Mouse (Mus musculus) intestine, postnatal 0 days (tissue): ENCODE measurements around the gene Phlpp1. TPM values are rescaled to one million over a fixed set of nuclear protein-coding genes. Genes with fewer than 3 reads are reported as not detected.
A peak's percentile ranks its signal among the peaks of the same experiment; 100 is the strongest.

Experiments
- ATAC-seq: fragments of 200-750 bp; cut with Nextera tagmentation; 2 replicates; pipeline ENCODE4 v1.8.0; 2017; ENCODE audit warnings: mild to moderate bottlenecking, moderate TSS enrichment, moderate library complexity
- H3K27ac ChIP-seq: fragments of 300-500 bp; sonication (generic); 2 replicates; pipeline ENCODE4 v1.5.1; 2014; ENCODE audit warnings: mild to moderate bottlenecking, low read depth, low read length, moderate library complexity
- H3K27me3 ChIP-seq: fragments of 300-500 bp; sonication (generic); replicated peaks from 2 replicates; pipeline ENCODE4 v1.6.1; 2014; ENCODE audit warnings: low read length, mixed read lengths; ENCODE audit not compliant: control insufficient read depth, insufficient read depth
- H3K36me3 ChIP-seq: fragments of 300-500 bp; sonication (generic); 2 replicates; pipeline ENCODE4 v1.6.1; 2014; ENCODE audit warnings: mild to moderate bottlenecking, moderate library complexity; ENCODE audit not compliant: control insufficient read depth, insufficient read depth
- H3K4me1 ChIP-seq: fragments of 300-500 bp; sonication (generic); replicated peaks from 2 replicates; pipeline ENCODE4 v1.6.1; 2014; ENCODE audit warnings: antibody characterized with exemption, low read length, mixed read lengths; ENCODE audit not compliant: control insufficient read depth, insufficient read depth
- H3K4me2 ChIP-seq: fragments of 300-500 bp; sonication (generic); replicated peaks from 2 replicates; pipeline ENCODE4 v1.6.1; 2014; ENCODE audit warnings: low read depth, mild to moderate bottlenecking, moderate library complexity
- H3K4me3 ChIP-seq: fragments of 300-500 bp; sonication (generic); 2 replicates; pipeline ENCODE4 v1.5.1; 2014; ENCODE audit warnings: low read depth, low read length
- H3K9ac ChIP-seq: fragments of 300-500 bp; sonication (generic); 2 replicates; pipeline ENCODE4 v1.6.1; 2014; ENCODE audit warnings: mild to moderate bottlenecking, low read depth, low read length
- H3K9me3 ChIP-seq: fragments of 300-500 bp; sonication (generic); 2 replicates; pipeline ENCODE4 v1.6.1; 2016; ENCODE audit warnings: mixed run types; ENCODE audit not compliant: control insufficient read depth
- CTCF ChIP-seq: sonication (generic); IDR thresholded peaks from 2 replicates; pipeline ENCODE4 v1.5.1; 2016; ENCODE audit warnings: low read depth, mild to moderate bottlenecking, control low read depth, antibody characterized with exemption, moderate library complexity
- WGBS: fragments of 180-500 bp; shearing (Covaris S2); extraction: QIAGEN DNeasy Blood & Tissue Kit; methylation state at CpG from one replicate; pipeline ENCODE4 v1.1.7; 2014; 5-methylcytosine and 5-hydroxymethylcytosine counted together
- polyA plus RNA-seq: library from polyadenylated mRNA; unstranded; fragments of >200 nt; fragmentation: Nextera tagmentation; extraction: Ambion mirVana; gene quantifications from 2 replicates; pipeline ENCODE4 v1.2.1, GENCODE M21; 2015

Phlpp1 gene
- polyA plus RNA-seq, 1 experiment from 2014 or later: 1.6 TPM

DNA sequence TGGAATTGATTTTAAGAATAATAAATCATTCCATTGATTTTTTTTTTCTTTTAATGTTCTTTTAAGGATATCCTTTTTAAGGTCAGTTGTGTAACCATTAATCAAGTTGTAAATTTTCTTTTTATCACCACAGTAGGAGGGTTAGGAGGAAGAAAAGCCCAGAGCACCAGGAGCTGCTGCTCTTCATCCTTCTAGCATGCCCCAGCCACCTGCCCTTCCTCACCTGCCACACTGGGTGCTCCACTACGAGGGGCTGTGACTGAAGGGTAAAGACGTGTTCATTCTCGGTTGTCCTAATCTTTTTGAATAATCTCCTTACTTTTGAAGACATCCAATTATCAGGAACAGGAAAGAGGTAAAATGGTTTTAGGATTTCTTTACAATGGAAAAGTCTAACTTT is 22.7 kb downstream of the Phlpp1 start:
- 45% methylated on average over 3 of the region's 3 CpGs for WGBS
- no peaks in the 10 kb centered on the region for H3K36me3 ChIP-seq
- no peak overlapping the region for H3K4me2 ChIP-seq
- H3K9me3 ChIP-seq: no peaks in the 10 kb centered on the region
- no peak for TF ChIP-seq CTCF
- no peaks in the 10 kb centered on the region for H3K27me3 ChIP-seq
- H3K4me3 ChIP-seq: no peak overlapping the region
- peaks cover 2% of the 10 kb centered on the region; the same call in 1 of the 2 replicates for H3K4me1 ChIP-seq
- no peak overlapping the region for H3K27ac ChIP-seq
- ATAC-seq: no peak
- H3K9ac ChIP-seq: no peak overlapping the region

DNA sequence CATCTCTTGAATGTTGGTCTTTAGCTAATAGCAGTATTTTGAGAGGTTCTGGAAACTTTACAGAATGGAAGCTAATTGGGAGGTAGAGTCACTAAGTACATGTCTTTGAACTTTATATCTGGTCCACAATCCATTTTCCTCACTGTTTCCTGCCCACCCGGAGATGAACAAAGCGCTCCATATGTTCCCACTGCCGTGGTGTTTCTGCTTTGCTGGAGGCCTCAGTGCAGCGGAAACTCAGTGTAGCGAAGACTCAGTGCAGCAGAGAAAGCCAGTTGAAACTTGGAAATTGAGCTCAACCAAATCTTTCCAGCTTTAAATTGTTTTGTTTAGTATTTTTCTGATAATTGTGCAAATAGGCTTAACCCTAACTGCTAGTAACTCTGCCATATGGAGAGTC is 26.4 kb downstream of the Phlpp1 start:
- no peak overlapping the region for H3K9ac ChIP-seq
- H3K4me1 ChIP-seq: no peaks in the 10 kb centered on the region; the same call in 1 of the 2 replicates
- no peaks in the 10 kb centered on the region for H3K27me3 ChIP-seq
- no peak overlapping the region for H3K4me2 ChIP-seq
- TF ChIP-seq CTCF: no peak
- WGBS: 83% methylated on average over 5 of the region's 5 CpGs
- H3K9me3 ChIP-seq: no peaks in the 10 kb centered on the region
- no peak overlapping the region for H3K27ac ChIP-seq
- no peak overlapping the region for H3K4me3 ChIP-seq
- no peaks in the 10 kb centered on the region for H3K36me3 ChIP-seq
- no peak for ATAC-seq

DNA sequence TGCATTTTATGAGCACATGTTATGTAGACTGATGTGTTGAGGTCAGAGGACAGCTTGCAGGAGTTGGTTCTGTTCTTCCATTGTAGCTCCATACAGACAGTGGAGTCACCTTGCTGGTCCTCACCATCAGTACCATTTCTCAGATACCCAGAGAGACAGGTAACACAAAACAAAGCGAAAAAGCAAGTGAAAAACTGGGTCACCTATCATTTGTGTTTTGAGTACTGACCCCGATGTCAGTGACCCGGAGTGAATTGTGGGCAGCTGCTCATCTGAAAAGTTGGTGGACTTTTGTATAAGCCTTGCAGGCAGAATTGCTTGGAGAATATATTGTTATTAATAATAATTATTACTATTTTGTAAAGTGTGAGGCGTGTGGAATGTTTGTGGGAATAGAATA is 27.6 kb downstream of the Phlpp1 start:
- Histone ChIP-seq H3K9ac (no peak overlapping the region), H3K27ac (no peak overlapping the region), H3K27me3 (no peaks in the 10 kb centered on the region), H3K4me2 (no peak overlapping the region), H3K4me3 (no peak overlapping the region), H3K9me3 (no peaks in the 10 kb centered on the region), H3K4me1 (0 out of 2 replicates have a peak, but pooled peaks cover 4% of the 10 kb centered on the region), H3K36me3 (no peaks in the 10 kb centered on the region)
- no peak for TF ChIP-seq CTCF
- WGBS: 79% methylated on average over 4 of the region's 4 CpGs
- no peak for ATAC-seq

DNA sequence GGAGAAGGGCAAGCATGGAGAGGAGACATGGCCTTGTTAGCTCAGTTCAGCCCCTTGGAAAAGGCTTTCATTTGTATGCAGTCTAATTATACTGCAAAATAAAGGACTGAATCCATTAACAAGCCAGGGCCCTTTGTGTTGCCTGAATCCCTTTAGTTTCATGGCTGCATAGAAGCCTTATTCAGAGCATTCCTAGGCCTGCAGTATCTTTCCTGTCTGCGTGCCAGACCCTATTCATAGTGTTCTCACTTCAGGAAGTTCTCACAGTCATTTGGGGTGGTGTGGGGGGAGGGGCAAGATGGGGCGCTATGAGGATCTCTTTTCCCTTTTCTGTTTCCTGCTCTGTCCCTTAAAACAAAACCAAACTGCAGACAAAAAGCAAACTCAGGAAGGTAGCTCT is 28.1 kb downstream of the Phlpp1 start:
- no peak for TF ChIP-seq CTCF
- Histone ChIP-seq H3K27me3 (no peaks in the 10 kb centered on the region), H3K9ac (no peak overlapping the region), H3K4me3 (no peak overlapping the region), H3K9me3 (no peaks in the 10 kb centered on the region), H3K4me1 (0 out of 2 replicates have a peak, but pooled peaks cover 4% of the 10 kb centered on the region), H3K27ac (no peak overlapping the region), H3K36me3 (no peaks in the 10 kb centered on the region), H3K4me2 (0 out of 2 replicates have a peak overlapping the region, but pooled peaks have one; percentile 24)
- ATAC-seq: no peak
- WGBS: 11% methylated on average over 2 of the region's 2 CpGs

DNA sequence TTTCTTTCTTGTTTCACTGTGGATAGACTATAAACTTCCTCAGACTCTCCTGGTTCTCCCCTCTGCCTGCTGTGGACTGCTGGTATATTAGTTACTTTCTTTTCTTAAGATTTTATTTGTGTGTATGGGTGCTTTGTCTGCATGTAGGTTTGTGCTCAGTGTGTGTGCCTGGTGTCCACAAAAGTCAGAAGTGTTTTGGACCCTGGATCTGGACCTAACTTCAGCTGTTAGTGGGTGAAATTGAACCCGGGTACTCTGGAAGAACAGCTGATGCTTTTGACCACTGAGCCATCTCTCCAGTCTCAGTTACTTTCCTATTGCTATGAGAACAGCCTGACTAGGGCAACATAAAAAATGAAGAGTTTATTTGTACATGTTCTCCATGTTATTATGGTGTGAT is 29.5 kb downstream of the Phlpp1 start:
- H3K4me2 ChIP-seq: no peak overlapping the region
- TF ChIP-seq CTCF: no peak
- no peaks in the 10 kb centered on the region for H3K9me3 ChIP-seq
- H3K4me1 ChIP-seq: 0 out of 2 replicates have a peak, but pooled peaks cover 4% of the 10 kb centered on the region
- H3K27me3 ChIP-seq: no peaks in the 10 kb centered on the region
- 88% methylated on average over 1 of the region's 1 CpGs for WGBS
- no peak overlapping the region for H3K4me3 ChIP-seq
- no peak for ATAC-seq
- no peaks in the 10 kb centered on the region for H3K36me3 ChIP-seq
- no peak overlapping the region for H3K9ac ChIP-seq
- no peak overlapping the region for H3K27ac ChIP-seq

DNA sequence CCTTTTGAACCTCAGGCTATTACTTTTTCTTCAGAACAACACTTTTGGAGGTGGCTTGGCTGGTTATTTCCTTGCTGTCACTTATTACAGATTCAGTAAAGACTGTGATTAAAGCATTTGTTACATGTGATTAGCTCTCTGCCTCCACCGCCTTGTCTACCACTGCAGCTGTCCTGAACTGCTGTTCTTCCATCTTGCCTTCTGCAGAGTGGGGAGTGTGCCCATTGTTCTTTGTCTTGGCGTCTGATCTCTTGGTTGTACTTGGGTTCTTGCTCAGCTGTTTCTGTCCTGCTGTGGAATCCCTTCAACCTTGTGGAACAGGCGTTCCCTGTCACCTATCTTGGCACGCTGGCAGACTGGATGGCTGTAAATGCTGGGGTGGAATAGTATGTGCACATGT is 30.4 kb downstream of the Phlpp1 start:
- Histone ChIP-seq H3K36me3 (no peaks in the 10 kb centered on the region), H3K9ac (no peak overlapping the region), H3K27me3 (no peaks in the 10 kb centered on the region), H3K9me3 (no peaks in the 10 kb centered on the region), H3K4me3 (no peak overlapping the region), H3K27ac (no peak overlapping the region), H3K4me2 (no peak overlapping the region), H3K4me1 (0 out of 2 replicates have a peak, but pooled peaks cover 4% of the 10 kb centered on the region)
- ATAC-seq: no peak
- no peak for TF ChIP-seq CTCF
- 57% methylated on average over 4 of the region's 4 CpGs for WGBS

DNA sequence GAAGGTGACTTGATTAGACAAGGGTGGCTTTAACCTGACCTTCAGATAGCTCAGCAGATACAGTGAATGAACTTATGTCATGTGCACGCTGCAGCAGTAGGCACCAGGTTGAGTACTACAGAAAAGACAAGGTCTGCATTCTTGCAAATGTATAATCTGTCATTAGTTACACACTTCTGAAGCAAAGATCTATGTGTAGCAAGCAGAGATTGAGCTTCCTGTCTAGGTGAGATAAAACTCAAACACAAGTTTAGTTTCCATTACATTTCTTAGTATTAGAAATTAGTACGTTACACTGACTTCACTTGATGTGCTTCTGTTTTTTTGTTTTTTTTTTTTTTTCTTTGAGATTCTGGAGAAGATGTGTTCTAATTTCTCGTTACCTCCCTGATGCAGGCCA is 32.4 kb downstream of the Phlpp1 start:
- Histone ChIP-seq H3K4me2 (no peak overlapping the region), H3K4me3 (no peak overlapping the region), H3K27me3 (no peaks in the 10 kb centered on the region), H3K9ac (no peak overlapping the region), H3K36me3 (no peaks in the 10 kb centered on the region), H3K9me3 (no peaks in the 10 kb centered on the region), H3K4me1 (0 out of 2 replicates have a peak, but pooled peaks cover 4% of the 10 kb centered on the region), H3K27ac (no peak overlapping the region)
- 52% methylated on average over 3 of the region's 3 CpGs for WGBS
- TF ChIP-seq CTCF: no peak
- ATAC-seq: no peak
